Mouse (Mus musculus) central nervous system, embryonic 18 days (tissue): Measurements from ENCODE around the gene Pwwp2a. TPM values are rescaled to one million over a fixed set of nuclear protein-coding genes. Genes with fewer than 3 reads are reported as not detected.

Source experiments
- polyA plus RNA-seq: library from polyadenylated mRNA; depleted of rRNA; stranded (reverse); fragments of >200 nt; gene quantifications from 2 replicates; pipeline ENCODE4 v1.2.3, GENCODE M21; 2012; rRNA removed

The Pwwp2a gene
- 37.6 and 39.1 TPM in 2 replicates for polyA plus RNA-seq

GRCm38 (mm10) chr11:43681472-43682414 lies at the start of gene Pwwp2a:
Pwwp2a (plus strand) TSS chr11:43681998.

GRCm38 (mm10) chr11:43747233-43748226 lies 65.7 kb downstream of the Pwwp2a start, which contains the start of gene Ttc1:
Ttc1 (minus strand) TSS chr11:43748008.

Other genes with a start within 250 kb of the Pwwp2a start
- 12.7 and 13.4 TPM in 2 replicates for gene Slu7, start 248.3 kb upstream of the Pwwp2a start, polyA plus RNA-seq
- 11.7 and 13.6 TPM in 2 replicates for gene C1qtnf2, start 207.7 kb upstream of the Pwwp2a start, polyA plus RNA-seq
- 3.0 TPM in 2 replicates for gene Ccnjl, start 153.2 kb upstream of the Pwwp2a start, polyA plus RNA-seq
- 0.44 and 0.56 TPM in 2 replicates for gene 4933415A04Rik, start 95.0 kb upstream of the Pwwp2a start, polyA plus RNA-seq
- gene Fabp6, start 80.5 kb upstream of the Pwwp2a start, polyA plus RNA-seq, result not detected in 2 replicates
- 47.7 and 54.1 TPM in 2 replicates for gene Ttc1, start 66.0 kb downstream of the Pwwp2a start, polyA plus RNA-seq
- gene Adra1b, start 219.2 kb downstream of the Pwwp2a start, polyA plus RNA-seq, result 9.4 and 10.1 TPM in 2 replicates